Mouse (Mus musculus) heart, adult 2 months (tissue): ENCODE data around the gene Snd1.

Experiments
- CTCF ChIP-seq: fragments of 200-600 bp; IDR thresholded peaks from 2 replicates; pipeline ENCODE4 v1.8.1; 2022; ENCODE audit warnings: antibody characterized with exemption, mild to moderate bottlenecking, moderate library complexity
- POLR2A ChIP-seq: fragments of 200-500 bp; IDR thresholded peaks from 2 replicates; pipeline ENCODE4 v1.6.1; 2011; ENCODE audit warnings: mild to moderate bottlenecking, low read depth, low read length, control low read depth; ENCODE audit not compliant: insufficient read depth

GRCm38 (mm10) chr6:28963178-28963577 lies 488.2 kb downstream of the Snd1 start:
- TF ChIP-seq CTCF (no peak), POLR2A (no peak)
